Mouse (Mus musculus): ENCODE results near the gene Tnfrsf25.

Tnfrsf25 gene

GRCm38 (mm10) chr4:152140441-152140840 is 24.7 kb downstream of the Tnfrsf25 start:
- in situ Hi-C loops (cut with MboI, MseI): no loop called here

- in situ Hi-C loops (cut with MboI, MseI): no loop called here
Observed at GRCm38 (mm10) chr4:152141521-152142135, 25.9 kb downstream of the Tnfrsf25 start.

DNA sequence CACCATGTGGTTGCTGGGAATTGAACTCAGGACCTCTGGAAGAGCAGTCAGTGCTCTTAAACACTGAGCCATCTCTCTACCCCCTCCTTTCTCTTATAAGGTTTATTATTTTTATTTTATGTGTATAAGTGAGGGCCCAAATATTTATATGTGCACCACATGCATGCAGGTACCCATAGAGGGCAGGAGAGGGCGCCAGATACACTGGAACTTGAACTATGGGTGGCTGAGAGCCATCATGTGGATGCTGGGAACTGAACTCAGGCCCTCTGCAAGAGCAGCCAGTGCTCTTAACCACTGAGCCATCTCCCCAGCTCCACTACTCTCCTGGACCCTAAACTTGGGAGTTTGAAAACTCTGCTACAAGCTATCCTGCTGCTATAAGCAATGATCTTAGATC is 27.9 kb downstream of the Tnfrsf25 start:
- in situ Hi-C loops (cut with MboI, MseI): no loop called here

DNA sequence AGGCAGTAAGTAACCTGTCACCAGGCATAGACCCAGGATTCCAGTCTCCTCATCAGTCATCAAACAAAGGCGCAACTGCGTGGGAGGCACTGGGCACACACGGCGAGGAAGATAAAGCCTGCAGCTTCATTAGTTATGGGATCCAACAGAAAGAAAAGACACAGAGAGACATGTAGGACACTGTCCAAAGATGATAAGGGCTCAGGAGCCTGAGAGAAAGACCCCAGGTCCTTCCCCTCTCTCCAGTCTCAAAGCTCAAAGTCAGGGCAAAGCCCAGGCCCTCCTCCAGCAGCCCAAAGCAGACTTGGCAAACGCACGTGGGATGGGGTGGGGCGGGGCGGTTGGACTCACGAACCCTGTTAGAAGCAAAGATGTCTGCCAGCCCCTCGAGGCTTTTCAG is 29.7 kb downstream of the Tnfrsf25 start:
- in situ Hi-C loops (cut with MboI, MseI): no loop called here

GRCm38 (mm10) chr4:152146033-152146827 is 30.5 kb downstream of the Tnfrsf25 start:
- in situ Hi-C loops (cut with MboI, MseI): no loop called here

- in situ Hi-C loops (cut with MboI, MseI): no loop called here
Observed at GRCm38 (mm10) chr4:152150546-152150945, 34.8 kb downstream of the Tnfrsf25 start.

GRCm38 (mm10) chr4:152151451-152151965 is 35.8 kb downstream of the Tnfrsf25 start:
- in situ Hi-C loops (cut with MboI, MseI): no loop called here

DNA sequence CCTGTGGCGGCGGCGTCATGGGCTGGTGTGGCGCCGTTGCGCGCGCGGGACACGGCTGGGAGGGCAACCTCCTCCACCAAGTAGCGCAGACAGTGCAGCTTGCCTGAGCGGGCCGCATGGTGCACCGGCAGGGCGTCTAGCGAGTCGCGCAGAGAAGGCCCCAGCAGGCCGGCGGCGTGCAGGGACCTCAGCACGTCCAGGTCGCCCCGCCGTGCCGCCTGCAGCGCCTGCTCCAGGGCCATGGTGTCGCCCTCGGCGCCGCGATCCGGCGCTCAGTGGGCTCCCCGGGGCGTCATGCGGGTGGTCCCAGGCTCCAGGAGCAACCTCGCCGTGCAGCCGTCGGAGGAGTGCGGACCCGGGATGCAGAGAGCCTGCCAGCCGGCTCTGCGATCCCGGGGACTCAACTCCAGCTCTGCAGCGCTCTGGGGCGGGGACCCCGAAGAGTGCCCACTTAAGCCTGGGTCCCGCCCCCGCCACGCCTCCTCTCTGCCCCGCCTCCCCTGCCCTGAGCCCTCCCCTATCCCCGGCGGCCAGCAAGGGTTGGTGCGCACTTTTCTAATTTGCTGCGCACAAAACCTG is 36.3 kb downstream of the Tnfrsf25 start, which contains the start of gene Espn:
Espn (minus strand) TSS at position 406 of the 579 bp plus-strand sequence.
- in situ Hi-C loops (cut with MboI, MseI): no loop called here

DNA sequence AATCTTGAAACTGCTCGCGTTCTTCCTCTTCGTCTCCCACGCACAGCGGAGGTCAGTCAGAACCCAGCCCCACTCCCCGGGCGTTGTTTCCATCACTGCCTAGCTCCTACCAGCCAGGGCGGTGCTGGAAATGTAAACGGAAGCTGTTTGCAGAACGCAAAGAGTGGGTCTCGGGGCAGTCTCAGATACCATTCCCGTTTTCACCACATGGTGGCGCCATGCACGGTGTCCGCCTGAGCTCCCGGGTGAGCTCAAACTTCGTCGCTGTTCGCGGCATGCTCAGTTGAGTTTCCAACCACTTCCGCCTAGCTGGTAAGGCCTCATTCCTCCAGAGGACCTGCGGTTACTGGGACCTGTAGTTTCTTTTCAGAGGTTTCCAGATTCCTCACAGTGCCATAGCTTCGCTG is 38.0 kb downstream of the Tnfrsf25 start:
- in situ Hi-C loops (cut with MboI, MseI): no loop called here

- in situ Hi-C loops (cut with MboI, MseI): no loop called here
Observed at GRCm38 (mm10) chr4:152155019-152155418, 39.3 kb downstream of the Tnfrsf25 start.

DNA sequence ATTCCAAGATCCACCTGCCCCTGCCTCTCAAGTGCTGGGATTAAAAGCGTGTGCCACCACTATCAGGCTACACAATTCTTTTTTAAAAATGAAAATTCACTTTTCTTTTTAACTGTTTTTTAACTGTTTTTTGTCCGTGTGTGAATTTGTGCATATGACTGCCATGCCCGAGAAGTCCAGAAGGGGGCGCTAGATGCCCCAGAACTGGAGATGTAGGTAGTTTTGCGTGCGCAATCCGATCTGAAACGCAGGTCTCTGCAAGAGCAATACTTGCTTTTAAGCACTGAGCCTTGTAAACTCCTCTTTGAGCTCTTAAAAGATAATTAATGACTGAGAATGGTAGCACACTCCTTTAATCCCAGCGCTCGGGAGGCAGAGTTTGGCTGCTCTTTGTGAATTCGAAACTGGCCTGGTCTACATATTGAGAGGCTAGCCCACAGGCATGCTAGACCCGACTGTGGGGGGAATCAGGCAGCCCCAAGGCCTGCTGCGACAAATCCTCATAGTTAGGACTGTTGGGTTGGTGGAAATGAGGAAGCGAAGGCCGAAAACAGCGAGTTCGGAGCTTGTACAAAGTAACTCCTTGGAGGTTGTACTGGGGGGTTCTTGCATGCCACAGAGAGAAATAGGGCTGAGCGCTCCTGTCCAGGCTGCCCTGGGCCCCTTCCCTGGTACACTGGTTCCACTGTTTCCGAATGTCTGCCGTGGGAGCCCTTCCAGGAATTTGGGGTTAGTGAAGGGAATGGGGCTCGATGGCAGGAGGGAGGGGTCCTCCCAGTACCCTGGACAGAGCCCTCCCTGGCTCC is 42.2 kb downstream of the Tnfrsf25 start:
- in situ Hi-C loops (cut with MboI, MseI): no loop called here

DNA sequence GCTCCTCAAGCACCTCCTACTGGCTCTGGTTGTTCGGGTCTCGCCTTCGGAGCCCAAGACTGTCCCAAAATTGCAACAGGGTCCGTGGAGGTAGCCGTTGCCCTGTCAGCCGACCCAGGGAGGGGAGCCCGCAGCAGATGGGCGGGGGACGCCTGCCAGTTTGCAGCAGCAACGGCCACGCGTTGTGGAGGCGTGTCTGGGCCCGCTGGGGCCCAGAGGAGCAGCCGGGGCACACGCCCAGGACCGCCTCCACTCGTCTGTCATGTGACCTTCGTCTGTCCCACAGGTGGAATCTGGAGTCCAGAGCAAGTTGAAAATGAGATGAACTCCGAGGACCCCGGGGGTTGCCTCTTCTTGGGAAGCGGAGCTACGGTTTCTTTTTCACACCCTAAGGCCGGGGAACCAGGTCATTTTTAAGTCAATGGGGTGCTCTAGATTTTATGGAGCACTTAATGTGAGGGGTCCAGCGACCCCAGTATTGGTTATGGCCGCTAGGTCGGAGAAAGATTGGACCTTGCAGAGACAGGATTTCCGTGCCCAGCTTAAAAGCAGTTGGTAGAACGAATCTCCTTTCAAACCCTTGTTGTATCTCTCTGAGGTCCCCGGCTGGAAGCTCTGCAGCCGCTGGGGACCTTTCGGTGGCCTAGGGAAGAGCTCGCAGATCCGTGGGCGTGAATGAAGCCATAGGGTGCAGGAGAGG is 43.0 kb downstream of the Tnfrsf25 start, which contains the start of gene Hes2:
Hes2 (plus strand) TSS at position 283 of the 700 bp plus-strand sequence.
- in situ Hi-C loops (cut with MboI, MseI): no loop called here

DNA sequence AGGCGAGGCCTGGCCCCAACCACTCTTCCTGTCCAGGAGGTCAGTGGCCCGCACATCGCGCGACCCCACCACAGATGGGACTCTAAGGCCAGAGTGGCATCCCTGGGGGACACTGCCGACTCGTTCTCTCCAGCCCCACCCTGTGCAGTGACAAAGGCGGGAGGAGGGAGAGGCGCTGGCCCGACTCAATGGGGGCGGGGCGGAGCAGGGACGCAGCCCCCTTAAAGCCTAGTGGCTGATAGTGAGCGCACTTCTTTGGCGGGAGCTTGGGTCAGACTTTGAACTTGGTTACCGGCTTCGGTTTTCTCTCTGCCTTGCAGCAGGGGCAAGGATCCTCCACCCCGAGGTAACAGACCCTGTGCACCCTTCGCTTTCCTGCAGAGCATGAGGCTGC is 43.5 kb downstream of the Tnfrsf25 start:
- in situ Hi-C loops (cut with MboI, MseI): no loop called here

- in situ Hi-C loops (cut with MboI, MseI): loop anchor here (5.0 kb wide), 1 partner anchor 277 kb away; no protein-coding TSS in a partner anchor
Observed at GRCm38 (mm10) chr4:152160748-152161147, 45.0 kb downstream of the Tnfrsf25 start.

- in situ Hi-C loops (cut with MboI, MseI): loop anchor here (5.0 kb wide), 1 partner anchor 276 kb away; no protein-coding TSS in a partner anchor
Observed at GRCm38 (mm10) chr4:152161601-152162000, 45.9 kb downstream of the Tnfrsf25 start.

DNA sequence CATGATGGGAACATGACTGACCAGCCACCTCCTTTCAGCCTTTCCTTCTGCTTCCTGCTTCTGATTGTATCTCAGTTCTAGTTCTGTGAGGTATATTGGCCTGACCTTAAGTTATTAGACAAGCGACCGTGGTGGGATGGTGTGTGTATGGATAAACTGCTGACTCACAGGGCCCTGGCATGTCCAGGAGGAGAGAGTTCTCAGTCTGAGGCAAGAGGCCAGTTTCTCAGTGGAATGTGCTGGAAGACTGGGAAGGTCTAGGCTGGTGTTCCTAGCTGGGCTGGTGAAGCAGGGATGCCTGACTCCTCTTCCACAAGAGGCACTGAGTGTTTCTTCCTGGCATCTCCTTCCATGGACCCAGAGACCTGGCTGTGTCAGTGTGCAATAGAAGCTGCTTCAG is 47.0 kb downstream of the Tnfrsf25 start:
- in situ Hi-C loops (cut with MboI, MseI): loop anchor here (5.0 kb wide), 1 partner anchor 275 kb away; no protein-coding TSS in a partner anchor

DNA sequence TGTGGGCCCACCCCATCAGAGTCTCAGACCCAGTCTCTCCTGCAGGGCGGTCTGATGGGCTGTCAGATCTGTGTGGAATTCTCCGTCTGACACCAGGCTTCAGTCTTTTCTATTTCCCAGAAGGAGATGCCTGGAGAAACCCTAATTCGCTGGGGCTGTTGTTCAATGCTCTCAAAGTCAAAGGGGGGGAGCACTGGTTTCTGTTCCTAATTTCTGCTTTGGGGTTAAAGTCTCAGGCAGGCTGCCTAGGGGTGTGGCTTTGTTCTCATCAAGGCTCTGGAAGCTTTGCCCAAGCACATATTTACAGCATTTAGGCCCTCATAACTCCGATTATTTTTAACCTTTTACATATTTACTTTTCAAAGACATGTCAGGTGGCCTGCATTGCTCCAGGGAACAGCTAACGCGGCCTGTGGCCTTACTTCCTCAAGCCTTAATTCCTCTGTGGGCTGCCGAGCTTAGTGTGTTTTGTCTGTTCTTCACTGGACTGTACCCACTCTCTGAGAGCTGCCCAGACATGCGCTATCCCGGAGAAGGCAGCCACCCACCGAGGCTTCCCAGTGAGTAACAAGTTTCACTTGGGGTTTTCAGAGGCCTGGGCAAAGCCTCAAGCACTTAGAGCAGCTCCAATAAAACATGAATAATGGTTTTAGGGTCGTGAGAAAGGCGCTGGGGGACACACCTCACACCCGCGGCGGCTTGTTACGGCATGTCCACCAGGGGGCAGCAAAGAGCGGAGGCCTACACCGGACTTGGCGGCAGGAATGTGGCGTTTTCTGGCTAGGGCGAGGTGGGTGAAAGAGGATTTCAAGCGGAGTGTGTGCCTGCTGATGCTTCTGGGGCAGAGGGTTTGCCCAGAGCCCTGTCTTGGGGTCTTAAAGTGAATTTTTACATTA is 49.5 kb downstream of the Tnfrsf25 start:
- in situ Hi-C loops (cut with MboI, MseI): no loop called here

DNA sequence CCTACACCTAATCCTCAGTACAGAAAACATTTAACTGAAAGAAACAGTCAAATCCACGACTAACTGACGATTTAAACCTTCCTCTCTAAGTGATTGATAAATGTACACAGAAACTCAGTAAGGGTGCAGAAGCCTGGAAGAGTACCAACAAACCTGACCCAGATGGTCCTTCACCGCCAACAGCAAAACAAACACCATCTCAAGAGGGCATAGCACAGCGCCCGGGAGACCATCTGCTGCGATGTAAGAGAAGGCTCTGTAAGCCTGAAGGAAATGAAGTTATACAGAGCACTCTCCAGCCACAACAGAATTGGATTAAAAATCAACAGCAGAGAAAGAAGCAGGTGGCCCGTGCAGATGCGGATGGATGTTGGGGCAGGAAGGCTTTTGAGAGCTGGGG is 52.3 kb downstream of the Tnfrsf25 start:
- in situ Hi-C loops (cut with MboI, MseI): no loop called here

DNA sequence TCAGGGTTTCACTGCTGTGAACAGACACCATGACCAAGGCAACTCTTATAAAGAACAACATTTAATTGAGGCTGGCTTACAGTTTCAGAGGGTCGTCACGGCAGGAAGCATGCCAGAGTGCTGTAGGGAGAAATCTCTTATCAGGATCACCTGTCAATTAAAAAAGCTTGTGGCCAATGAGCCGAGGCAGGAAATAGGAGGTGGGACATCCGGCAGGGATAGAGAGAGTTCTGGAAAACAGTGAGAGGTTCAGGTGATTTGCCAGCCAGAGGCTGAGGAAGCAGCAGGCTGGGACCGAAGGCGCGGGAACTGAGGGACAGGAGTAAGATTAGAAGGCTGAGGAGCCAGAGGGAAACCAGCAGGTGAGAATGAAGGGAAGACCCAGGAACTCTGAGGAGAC is 53.4 kb downstream of the Tnfrsf25 start:
- in situ Hi-C loops (cut with MboI, MseI): no loop called here
